Mouse (Mus musculus): ENCODE results near the gene Gabpb2.
"Not testable (repeated sequence)": the region's sequence is repeated elsewhere in the genome, so short reads cannot be mapped to it uniquely, and the experiment has no call there.

The Gabpb2 gene

DNA sequence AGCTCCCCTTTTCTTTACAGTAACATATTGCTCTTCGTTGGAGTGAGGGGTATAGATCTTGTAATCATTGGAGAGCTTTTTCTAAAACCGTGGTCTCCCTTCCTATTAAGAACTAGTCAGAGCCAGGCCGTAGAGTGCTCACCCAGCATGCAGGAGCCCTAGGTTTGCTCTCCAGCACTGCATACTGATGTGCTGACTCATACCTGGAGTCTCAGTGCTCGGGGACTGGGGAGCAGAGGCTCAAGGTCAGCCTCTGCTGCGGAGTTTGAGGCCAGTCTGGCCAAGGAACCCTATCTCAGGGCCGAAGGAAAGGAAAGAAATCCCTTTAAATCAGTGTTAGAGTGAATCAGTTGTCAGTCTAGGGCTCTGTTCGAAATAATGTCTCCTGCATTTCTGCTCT lies 15.1 kb upstream of the Gabpb2 start:
- in situ Hi-C loops (cut with MboI; ENCODE audit: low sequenced_read_pairs) = no loop called here

DNA sequence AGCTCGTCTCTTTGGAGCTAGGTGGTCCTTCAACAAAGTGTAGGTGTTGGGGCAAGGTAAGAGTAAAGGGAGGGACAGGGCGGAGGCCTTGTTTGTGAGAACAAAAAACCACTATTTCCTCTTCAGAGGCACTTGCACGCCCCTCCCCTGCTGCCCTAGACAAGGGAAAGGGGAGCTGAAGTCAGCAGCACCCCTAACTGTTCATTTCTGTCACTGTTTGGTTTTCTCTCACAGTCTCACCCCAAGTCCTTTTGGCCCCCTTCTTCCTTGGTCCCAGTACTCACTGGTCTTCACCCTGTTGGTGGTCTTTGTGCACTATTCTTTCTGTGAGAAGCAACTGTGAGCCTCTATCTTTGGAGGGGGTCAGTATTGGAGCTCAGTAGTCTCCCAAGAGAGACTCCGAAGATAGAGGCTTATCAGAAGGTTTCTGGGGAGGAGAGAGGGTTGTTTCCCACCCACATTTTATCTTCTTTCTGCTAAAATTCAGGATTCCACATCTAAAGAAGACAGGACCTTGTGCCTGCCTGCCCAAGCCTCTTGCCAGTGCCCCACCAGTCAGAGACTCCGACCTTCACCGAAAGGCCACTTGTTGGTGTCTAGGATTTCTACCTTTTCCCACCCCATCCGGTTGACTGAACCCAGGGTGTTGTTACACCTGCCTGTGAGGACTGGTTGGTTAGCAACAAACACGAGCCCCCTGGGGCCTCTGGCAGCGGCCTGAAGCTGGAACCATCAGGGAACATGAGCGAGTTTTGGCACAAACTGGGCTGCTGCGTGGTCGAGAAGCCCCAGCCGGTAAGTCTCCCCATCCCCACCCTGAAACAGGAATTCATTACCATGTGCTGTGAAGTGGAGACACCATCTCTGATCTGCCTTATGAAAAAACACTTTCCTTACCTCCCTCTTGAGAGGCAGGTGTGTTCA lies 13.8 kb upstream of the Gabpb2 start, which contains the start of gene Mllt11:
Gene Mllt11, minus strand, starts transcription at position 874 of the 924 bp plus-strand sequence.
- in situ Hi-C loops (cut with MboI; ENCODE audit: low sequenced_read_pairs) = no loop called here

GRCm38 (mm10) chr3:95230495-95231297 lies 13.0 kb upstream of the Gabpb2 start:
- in situ Hi-C loops (cut with MboI; ENCODE audit: low sequenced_read_pairs) = no loop called here

GRCm38 (mm10) chr3:95229781-95230494 lies 12.2 kb upstream of the Gabpb2 start:
- in situ Hi-C loops (cut with MboI; ENCODE audit: low sequenced_read_pairs) = no loop called here

DNA sequence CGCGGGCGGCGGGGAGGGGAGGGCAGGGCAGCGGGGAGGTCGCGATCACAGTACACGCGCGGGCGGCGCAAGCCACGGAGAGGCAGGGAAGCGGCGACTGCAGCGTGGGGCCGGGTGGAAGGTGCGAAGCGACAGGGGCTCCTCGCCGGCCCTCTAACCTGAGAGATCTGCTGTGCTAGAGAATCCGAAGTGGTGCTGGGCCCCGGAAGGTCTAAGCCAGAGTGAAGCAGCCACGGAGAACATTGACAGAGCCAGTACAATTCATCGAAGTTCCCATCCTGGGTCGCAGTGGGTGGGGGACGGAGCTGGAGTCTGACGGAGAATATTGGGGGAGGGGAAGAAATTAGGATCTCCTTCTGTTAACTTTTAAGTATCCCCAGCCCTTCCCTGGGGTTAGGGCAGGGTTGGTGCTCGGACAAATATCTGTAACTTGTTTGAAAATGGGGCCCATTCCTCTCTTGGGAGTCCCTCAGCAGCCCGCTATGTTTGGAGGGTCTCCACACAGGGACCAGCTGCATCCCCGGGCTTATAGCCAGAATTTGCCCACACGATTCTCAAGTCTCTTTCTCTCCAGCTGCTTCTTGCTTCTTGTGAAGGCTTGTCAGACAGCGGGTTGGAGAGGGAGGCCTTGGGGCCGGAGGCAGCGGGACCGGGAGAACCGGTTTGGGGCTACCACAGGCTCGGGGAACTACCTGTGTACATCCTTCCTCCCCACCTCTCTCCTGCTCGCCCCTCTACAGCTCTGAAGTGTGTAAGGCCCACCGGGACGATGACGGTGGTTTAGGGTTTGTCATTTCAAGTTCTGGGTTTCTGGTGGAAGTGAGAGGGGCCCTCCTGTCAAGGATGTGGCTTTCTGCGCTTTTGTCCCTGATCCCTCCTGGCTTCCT lies 11.4 kb upstream of the Gabpb2 start:
- in situ Hi-C loops (cut with MboI; ENCODE audit: low sequenced_read_pairs) = no loop called here

- in situ Hi-C loops (cut with MboI; ENCODE audit: low sequenced_read_pairs) = no loop called here
These were observed 10.6 kb upstream of the Gabpb2 start, which contains the start of gene Cdc42se1 for GRCm38 (mm10) chr3:95228148-95228893. Gene Cdc42se1 (plus strand): TSS chr3:95228732.

- in situ Hi-C loops (cut with MboI; ENCODE audit: low sequenced_read_pairs) = no loop called here
These were observed 9.5 kb upstream of the Gabpb2 start for GRCm38 (mm10) chr3:95227214-95227613.

GRCm38 (mm10) chr3:95224295-95224694 lies 6.6 kb upstream of the Gabpb2 start:
- in situ Hi-C loops (cut with MboI; ENCODE audit: low sequenced_read_pairs) = no loop called here

DNA sequence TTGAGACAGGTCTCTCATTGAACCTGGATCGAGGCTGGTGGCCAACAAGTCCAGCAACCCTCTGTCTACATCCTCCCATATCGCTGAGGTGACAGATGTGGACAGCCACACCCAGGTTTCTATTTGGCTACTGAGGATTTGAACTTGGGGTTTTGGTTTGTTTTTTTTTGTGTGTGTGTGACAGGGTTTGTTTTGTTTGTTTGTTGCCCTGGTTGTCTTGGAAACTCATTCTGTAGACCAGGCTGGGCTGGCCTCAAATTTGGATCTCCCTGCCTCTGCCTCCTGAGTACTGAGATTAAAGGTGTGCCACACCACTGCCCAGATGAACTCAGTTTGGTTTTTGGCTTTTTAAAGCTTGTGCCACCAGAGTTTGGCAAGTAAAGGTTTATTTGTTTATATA lies 5.3 kb upstream of the Gabpb2 start:
- in situ Hi-C loops (cut with MboI; ENCODE audit: low sequenced_read_pairs) = no loop called here

DNA sequence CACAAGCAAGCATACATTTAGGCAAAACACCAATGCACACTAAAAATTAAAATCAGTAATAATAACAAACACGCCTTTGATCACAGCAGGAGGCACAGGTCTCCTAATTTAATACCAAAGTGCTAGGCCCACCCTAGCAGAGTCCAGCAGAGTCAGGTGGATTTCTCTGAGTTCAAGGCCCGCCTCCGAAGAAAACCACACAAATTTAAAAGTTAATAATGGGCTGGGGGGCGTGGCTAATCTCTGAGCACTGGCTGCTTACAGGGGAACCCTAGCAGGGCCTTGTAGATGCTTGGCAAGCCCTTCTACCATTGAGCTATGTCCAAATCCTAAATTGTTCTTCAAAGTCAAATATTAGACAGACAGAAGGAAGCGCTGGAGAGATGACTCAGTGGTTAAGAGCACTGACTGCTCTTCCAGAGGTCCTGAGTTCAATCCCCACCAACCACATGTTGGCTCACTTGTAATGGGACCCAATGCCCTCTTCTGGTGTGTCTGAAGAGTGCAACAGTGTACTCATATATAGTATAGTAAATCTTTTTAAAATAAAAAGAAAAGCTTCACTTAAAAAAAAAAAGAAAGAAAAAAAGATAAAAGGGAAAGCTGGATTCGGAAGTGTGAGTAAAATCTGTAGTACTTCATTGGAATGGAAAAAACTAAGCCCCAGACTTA lies 886 bp upstream of the Gabpb2 start:
- in situ Hi-C loops (cut with MboI; ENCODE audit: low sequenced_read_pairs) = no loop called here

GRCm38 (mm10) chr3:95216655-95217254 lies 961 bp downstream of the Gabpb2 start:
- in situ Hi-C loops (cut with MboI; ENCODE audit: low sequenced_read_pairs) = no loop called here

- in situ Hi-C loops (cut with MboI; ENCODE audit: low sequenced_read_pairs) = no loop called here
These were observed 4.1 kb downstream of the Gabpb2 start for GRCm38 (mm10) chr3:95213609-95213975.

- in situ Hi-C loops (cut with MboI; ENCODE audit: low sequenced_read_pairs) = not testable (repeated sequence)
These were observed 4.7 kb downstream of the Gabpb2 start for GRCm38 (mm10) chr3:95212889-95213608.

DNA sequence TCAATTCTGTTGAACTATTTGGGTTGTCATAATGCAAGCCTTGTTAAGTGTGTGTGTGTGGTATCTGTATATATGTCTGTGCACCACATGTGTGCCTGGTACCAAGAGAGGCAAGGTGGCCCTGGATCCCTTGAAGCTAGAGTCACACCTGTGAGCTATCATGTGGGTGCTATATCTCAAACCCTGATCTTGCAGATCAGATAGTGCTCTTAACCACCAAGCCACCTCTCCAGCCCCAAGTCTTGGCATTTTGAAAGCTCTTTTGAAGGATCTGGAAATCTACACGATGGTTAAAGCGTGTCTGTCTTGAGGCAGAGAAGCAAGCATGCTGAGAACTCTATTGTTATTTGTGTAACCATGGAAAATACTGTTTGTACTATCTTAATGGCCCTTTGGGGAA lies 7.1 kb downstream of the Gabpb2 start:
- in situ Hi-C loops (cut with MboI; ENCODE audit: low sequenced_read_pairs) = no loop called here

- in situ Hi-C loops (cut with MboI; ENCODE audit: low sequenced_read_pairs) = no loop called here
These were observed 9.4 kb downstream of the Gabpb2 start for GRCm38 (mm10) chr3:95208286-95208685.

DNA sequence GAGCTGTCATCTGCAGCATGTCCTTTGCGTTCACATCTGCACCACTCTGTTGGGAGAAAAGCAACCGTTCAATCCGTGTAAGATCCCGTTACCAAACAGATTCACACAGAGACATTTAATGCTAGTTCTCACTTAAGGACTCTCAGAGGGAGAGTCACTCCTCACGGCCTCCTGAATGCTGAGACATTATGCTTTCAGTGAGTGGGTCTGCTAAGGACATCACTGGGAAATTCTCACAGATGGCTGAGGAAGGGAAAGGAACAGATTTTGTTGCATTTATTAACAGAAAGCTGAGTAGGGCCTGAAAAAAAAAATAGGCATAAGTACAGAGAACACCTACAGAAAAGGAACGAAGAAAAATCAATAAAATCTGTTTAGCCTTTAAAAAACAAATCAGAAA lies 13.8 kb downstream of the Gabpb2 start:
- in situ Hi-C loops (cut with MboI; ENCODE audit: low sequenced_read_pairs) = no loop called here

GRCm38 (mm10) chr3:95200562-95200961 lies 17.2 kb downstream of the Gabpb2 start:
- in situ Hi-C loops (cut with MboI; ENCODE audit: low sequenced_read_pairs) = no loop called here

- in situ Hi-C loops (cut with MboI; ENCODE audit: low sequenced_read_pairs) = no loop called here
These were observed 17.6 kb downstream of the Gabpb2 start for GRCm38 (mm10) chr3:95200132-95200531.

All from CH12F3 (cell line).